Mouse (Mus musculus) heart, adult 2 months (tissue): ENCODE measurements around the gene Cpe.

Source experiments
- CTCF ChIP-seq: fragments of 200-600 bp; IDR thresholded peaks from 2 replicates; pipeline ENCODE4 v1.8.1; 2022; ENCODE audit warnings: antibody characterized with exemption, mild to moderate bottlenecking, moderate library complexity
- POLR2A ChIP-seq: fragments of 200-500 bp; IDR thresholded peaks from 2 replicates; pipeline ENCODE4 v1.6.1; 2011; ENCODE audit warnings: mild to moderate bottlenecking, low read depth, low read length, control low read depth; ENCODE audit not compliant: insufficient read depth

- TF ChIP-seq POLR2A (no peak), CTCF (no peak)
Measured at GRCm38 (mm10) chr8:64578221-64578620, 114.6 kb downstream of the Cpe start.
